Mouse (Mus musculus) MEL-GATA-1-ER (cell line): ENCODE measurements around the gene Pygl.
"Not testable (repeated sequence)": the region's sequence is repeated elsewhere in the genome, so short reads cannot be mapped to it uniquely, and the experiment has no call there.

Source experiments
- DNase-seq: peaks from one replicate; pipeline ENCODE4 v3.0.0-alpha.2; 2012; ENCODE audit warnings: low read depth; ENCODE audit errors: extremely low read depth

Gene Pygl

DNA sequence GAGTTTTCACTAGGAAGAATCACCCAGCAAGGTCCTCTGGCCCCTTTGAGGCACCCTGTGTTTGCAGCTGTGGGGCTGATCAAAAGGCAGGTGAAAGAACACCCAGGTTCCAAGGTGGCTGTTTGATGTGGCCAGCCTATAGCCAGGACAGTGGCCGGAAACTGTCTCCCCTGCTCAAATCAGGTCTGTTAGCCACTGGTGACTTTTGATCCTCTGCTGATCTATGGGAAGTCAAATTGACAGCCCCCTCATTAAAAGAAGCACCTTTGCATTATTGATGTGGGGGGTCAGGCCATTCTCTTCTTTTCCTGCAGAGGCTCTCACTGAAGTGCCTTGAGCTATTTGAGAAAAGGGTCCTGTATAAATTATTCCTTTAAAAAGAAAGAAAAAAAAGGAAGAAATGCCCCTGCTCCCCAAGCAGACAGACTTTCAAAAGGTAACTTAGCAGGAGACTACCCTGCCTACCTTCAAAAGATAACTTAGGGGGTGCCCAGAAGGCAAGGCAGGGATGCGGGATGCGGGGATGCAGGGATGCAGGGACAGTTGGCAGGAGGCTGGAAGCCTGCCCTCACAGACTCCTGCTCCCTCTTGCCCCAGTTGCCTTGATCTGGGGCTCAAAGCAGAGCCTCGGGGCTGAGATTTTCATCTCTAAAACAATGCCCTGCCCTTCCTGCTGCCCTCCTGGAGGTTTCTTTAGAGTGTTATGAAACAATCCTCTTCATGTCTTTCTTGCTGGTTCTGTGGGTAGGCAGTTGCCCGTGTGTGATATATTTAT lies 73.8 kb downstream of the Pygl start:
- no peak for DNase-seq

DNA sequence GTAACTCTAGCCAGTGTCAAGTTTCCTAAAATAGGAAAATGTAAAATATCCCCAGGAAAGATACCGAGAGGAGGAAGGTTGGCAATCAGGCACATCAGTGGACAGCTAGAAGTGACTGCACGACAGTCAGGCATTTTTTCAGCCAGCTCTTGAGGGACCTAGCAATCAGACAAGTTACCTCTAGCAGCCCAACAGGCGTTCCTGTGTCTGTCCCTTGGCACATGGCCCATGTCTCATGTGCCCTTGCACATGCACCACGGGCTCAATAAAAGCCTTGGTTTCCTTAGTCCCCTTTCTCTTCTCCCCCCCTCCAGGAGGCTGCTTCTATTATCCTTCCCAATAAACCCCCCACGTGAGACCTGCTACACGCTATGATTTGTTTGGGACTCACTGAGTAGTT lies 75.1 kb downstream of the Pygl start:
- no peak for DNase-seq

DNA sequence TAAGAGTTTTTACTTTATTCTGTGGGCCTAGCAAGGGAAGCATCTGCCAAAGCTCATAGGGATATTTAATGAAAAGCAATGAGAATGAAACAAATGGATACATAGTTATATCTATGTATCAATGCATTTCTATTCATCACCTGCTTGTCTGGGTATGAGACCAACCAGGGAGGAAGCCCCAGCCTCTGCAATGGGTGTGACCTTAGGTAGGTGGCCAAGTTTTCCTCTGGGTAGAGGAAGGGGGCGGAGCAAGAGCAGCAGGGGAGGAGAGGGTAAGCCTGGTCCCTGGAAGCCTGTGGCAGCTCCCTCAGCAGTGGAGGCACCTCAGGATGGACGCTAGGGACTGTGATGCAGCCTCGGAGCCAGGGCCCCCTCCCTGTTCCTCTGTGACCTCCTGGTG lies 77.4 kb downstream of the Pygl start, which contains the start of gene Abhd12b:
Abhd12b (plus strand) TSS at position 301 of the 400 bp plus-strand sequence.
- no peak for DNase-seq

DNA sequence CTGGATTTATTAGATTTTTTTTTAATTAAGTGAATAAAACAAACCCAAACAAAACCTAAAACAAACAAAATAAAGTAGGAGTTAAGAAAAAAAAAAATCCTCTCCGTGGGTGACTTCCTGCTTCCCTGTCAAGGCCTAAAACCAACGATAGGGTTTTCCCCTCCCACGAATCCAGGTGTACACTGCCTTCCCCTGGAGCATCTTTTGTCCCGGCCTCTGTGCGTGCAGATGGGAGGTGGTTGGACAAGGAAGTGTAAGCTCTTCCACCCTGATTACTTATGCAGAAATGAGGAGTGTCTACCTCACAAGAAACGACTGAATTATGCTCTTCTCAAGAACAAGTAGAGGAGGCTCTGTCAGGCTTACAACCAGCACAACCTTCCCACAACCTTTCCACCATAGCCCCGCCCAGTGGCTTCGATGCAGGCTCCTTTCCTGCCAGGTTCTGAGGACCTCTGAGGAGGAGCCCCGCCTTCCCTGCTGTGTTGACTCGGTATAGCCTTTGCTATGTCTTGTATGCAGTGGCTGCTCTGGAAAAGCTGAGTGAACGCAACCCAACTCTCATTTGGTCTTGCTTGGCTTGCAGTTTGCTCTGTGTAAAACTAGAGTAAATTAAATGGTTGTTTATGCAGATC lies 82.5 kb downstream of the Pygl start:
- no peak for DNase-seq

DNA sequence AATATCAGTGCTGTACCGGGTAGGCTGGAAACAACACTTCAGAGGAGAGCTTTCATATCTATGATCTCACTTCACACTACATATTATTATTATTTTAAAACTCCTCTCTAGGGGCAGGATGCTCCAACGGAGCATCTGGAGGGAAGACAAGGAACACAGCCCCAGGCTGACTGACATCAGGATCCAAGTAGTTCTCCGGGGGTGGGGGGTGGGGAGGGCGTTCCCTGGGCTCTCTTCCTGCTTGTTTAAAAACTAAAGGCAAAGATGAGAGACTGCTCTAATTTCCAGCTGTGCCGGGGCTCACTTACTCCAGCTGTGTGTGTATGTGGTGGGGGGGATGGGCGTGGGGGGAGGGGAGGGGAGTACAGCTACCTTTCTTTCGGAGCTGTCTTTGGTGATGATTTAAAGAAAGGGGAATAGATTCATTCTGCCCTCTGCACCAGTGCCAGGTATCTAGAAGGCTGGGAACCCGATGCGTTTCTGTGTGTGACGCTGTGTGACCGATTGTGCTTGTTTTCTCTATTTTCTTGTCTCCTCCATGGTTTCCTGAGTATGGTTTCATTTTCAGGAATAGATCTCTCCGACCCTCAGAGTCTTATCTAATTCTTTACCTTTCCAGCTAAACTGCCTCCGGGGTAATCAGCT lies 83.2 kb downstream of the Pygl start:
- DNase-seq = no peak

DNA sequence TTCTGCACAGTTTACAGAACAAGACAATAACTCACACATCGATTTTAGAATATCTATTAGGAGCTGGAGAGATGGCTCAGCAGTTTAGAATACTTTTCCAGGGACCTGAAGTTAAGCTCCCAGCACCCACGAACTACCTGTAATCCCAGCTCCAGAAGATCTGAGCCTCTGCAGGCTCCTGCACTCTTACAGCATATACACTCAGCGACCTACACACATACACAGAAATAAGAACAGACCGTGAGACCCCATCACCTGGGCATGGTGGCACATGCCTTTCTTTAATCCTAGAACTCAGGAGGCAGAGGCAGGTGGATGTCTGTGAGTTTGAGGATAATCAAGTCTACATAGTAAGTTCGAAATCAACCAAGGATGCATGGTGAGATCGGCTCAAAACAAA lies 85.7 kb downstream of the Pygl start:
- DNase-seq = no peak

DNA sequence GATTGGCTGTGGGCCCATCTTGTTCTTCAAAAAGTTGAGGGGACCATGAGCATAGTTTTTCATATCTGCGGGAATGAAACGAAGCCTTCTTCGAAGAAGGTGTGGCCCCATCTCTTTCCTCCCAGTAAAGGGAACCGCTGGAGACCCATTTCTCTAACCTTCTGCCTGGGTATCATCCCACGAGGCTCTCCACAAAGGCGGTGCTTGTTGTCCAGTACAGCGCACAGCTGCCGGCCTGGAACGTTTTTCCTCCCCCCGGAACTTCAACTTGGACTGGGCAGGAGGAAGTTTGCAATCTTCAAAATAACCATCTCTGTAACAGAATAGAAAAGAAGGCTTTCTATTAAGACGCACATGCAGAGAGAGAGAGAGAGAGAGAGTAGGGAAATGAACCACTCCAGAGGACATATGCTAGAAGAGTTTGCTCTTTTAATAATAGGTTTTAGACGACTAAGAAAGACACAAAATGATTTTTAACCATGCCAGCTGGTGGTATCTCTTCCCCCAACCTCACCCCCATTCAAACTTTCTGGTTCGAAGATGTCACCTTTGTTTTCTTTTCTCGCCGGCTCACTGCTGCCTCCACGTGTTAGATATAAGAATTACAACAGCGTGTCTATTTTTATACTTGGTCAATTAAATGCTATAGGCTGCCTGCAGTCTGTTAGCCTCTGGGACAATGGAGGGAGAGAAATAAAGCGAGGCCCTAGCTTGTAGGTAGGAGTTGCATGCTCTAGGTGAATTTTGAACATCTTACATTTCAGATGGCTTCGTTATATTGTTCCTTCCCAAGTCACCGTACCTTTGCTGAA lies 86.4 kb downstream of the Pygl start:
- peak; percentile 58 for DNase-seq

DNA sequence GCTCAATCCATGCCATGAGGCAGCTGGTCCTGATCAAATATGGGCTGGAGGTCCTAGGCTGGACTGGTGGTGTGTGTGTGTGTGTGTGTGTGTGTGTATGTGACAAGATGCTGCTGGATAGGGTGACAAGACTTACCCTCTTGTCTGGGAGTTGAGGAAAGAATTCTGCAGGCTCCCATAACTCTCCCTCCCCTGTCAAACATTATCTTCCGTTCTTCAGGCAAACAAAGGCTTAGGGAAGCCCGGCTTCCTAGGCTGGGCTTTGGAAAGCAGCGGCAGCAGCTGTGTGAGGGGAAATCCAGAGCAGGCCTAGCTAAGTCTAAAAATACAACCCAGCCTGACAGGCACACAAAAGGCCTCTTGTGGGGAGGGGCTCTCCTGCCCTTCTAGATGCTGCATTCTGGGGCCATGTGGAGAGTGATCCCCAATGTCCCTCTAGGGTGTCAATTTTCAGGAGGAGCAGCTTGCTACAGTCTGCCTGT lies 87.1 kb downstream of the Pygl start:
- not testable (repeated sequence) for DNase-seq

DNA sequence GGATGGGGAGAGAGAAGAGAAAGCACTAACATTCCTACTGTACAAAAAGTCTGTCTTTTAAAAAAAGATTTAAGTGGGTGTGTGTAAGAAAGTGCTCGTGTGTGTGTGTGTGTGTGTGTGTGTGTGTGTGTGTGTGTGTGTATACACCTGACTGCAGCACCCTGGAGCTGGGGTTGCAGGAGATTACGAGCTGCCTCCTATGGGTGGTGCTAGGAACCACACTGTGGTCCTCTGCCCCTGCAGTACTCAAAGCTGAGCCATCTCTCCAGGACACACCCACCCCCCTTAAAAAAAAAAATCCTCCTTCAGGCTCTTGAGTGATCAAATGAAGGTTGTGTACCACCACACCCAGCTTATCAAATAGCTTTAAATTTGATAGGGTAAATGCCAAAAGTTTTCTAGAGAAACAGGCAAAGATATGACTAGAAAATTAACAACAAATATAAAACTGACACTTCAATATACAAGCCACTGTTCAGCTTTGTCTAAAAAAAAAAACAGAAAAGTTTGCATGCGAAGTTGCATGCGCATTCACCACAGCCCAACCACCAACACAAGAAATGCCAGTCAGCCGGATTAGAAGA lies 90.2 kb downstream of the Pygl start:
- DNase-seq = no peak
